Mouse (Mus musculus): ENCODE results near the gene 0610009B22Rik.

GRCm38 (mm10) chr11:51703379-51703998 is 14.8 kb upstream of the 0610009B22Rik start:
- TF ChIP-seq CTCF (conservative IDR thresholded peaks at IDR 0.05 in 1 of 2, IDR thresholded peaks at IDR 0.05 in 1 of 2; ENCODE audit: low read depth in 2 of 2, low read length in 2 of 2): peak; percentile 38 to 67
- no peak for TF ChIP-seq ZC3H11A (IDR thresholded peaks at IDR 0.05; ENCODE audit: low read depth, low read length)
- no peak for TF ChIP-seq POLR2A (IDR thresholded peaks at IDR 0.05; ENCODE audit: low read depth, low read length)
